Mouse (Mus musculus) liver, postnatal 0 days (tissue): ENCODE measurements around the gene Ggt1. TPM values are rescaled to one million over a fixed set of nuclear protein-coding genes. Genes with fewer than 3 reads are reported as not detected.
A peak's percentile ranks its signal among the peaks of the same experiment; 100 is the strongest.

Source experiments
- ATAC-seq: fragments of 200-750 bp; cut with Nextera tagmentation; 2 replicates; pipeline ENCODE4 v1.8.0; 2017; ENCODE audit warnings: mild to moderate bottlenecking, moderate library complexity
- DNase-seq: peaks from one replicate; pipeline ENCODE4 v3.0.0-alpha.2; 2016
- H3K27ac ChIP-seq: fragments of 300-500 bp; sonication (generic); 2 replicates; pipeline ENCODE4 v1.5.1; 2014; ENCODE audit warnings: antibody characterized with exemption, moderate library complexity, mild to moderate bottlenecking, low read depth
- H3K27me3 ChIP-seq: fragments of 300-500 bp; sonication (generic); 2 replicates; pipeline ENCODE4 v1.6.1; 2014; ENCODE audit warnings: low read length, control low read depth, mixed read lengths; ENCODE audit not compliant: insufficient read depth
- H3K36me3 ChIP-seq: fragments of 300-500 bp; sonication (generic); replicated peaks from 2 replicates; pipeline ENCODE4 v1.6.1; 2014; ENCODE audit warnings: mild to moderate bottlenecking, control low read depth, low read length, moderate library complexity, mixed read lengths; ENCODE audit not compliant: insufficient read depth
- H3K4me1 ChIP-seq: fragments of 300-500 bp; sonication (generic); 2 replicates; pipeline ENCODE4 v1.6.1; 2014; ENCODE audit warnings: antibody characterized with exemption, mild to moderate bottlenecking, control low read depth; ENCODE audit not compliant: insufficient read depth
- H3K4me2 ChIP-seq: fragments of 300-500 bp; sonication (generic); 2 replicates; pipeline ENCODE4 v1.6.1; 2014; ENCODE audit warnings: low read depth, mild to moderate bottlenecking, low read length, moderate library complexity, mixed read lengths
- H3K4me3 ChIP-seq: fragments of 300-500 bp; sonication (generic); 2 replicates; pipeline ENCODE4 v1.5.1; 2014; ENCODE audit warnings: low read depth, low read length
- H3K9ac ChIP-seq: fragments of 300-500 bp; sonication (generic); replicated peaks from 2 replicates; pipeline ENCODE4 v1.6.1; 2014; ENCODE audit warnings: mild to moderate bottlenecking, moderate library complexity
- H3K9me3 ChIP-seq: fragments of 300-500 bp; sonication (generic); 2 replicates; pipeline ENCODE4 v1.6.1; 2016; ENCODE audit warnings: mild to moderate bottlenecking, control low read depth, low read length, mixed read lengths
- CTCF ChIP-seq: sonication (generic); IDR thresholded peaks from 2 replicates; pipeline ENCODE4 v1.5.1; 2016; ENCODE audit warnings: antibody characterized with exemption, low read depth
- EP300 ChIP-seq: IDR thresholded peaks from 2 replicates; pipeline ENCODE4 v1.6.1; 2016; ENCODE audit warnings: antibody characterized with exemption, low read depth, mild to moderate bottlenecking
- WGBS: fragments of 180-500 bp; shearing (Covaris S2); extraction: QIAGEN DNeasy Blood & Tissue Kit; methylation state at CpG from one replicate; pipeline ENCODE4 v1.1.7; 2014; ENCODE audit not compliant: insufficient replicate concordance; 5-methylcytosine and 5-hydroxymethylcytosine counted together
- polyA plus RNA-seq: library from polyadenylated mRNA; unstranded; fragments of >200 nt; fragmentation: Nextera tagmentation; extraction: Ambion mirVana; gene quantifications from 2 replicates; pipeline ENCODE4 v1.2.1, GENCODE M21; 2015

Gene Ggt1
- polyA plus RNA-seq, 1 experiment from 2014 or later, result 27.4 TPM

DNA sequence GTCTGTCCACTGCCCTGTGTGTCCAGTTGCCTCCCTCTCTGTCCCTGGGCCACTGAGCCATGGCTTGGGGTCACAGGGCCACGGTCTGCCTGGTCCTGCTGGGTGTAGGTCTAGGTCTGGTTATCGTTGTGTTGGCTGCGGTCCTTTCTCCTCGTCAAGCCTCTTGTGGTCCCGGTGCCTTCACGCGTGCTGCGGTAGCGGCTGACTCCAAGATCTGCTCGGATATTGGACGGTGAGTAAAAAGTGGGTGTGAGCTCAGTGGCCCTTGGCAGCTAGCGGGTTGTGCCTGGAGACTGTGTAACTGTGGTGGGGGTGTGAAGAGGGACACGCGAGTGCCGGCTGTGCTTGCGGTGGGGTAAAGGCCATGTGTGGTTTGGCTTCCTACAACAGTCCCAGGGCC is 28.2 kb downstream of the Ggt1 start:
- Histone ChIP-seq H3K4me3 (peak overlapping the region; percentile 3; the same call in 1 of the 2 replicates), H3K4me1 (peaks cover 6% of the 10 kb centered on the region; the same call in 1 of the 2 replicates), H3K4me2 (peak overlapping the region; percentile 27), H3K9ac (no peak overlapping the region), H3K36me3 (no peaks in the 10 kb centered on the region), H3K27ac (peak overlapping the region; percentile 26; the same call in 1 of the 2 replicates), H3K9me3 (no peaks in the 10 kb centered on the region), H3K27me3 (no peaks in the 10 kb centered on the region)
- DNase-seq, result no peak
- 54% methylated on average over 16 of the region's 16 CpGs for WGBS
- no peak for ATAC-seq
- no peak for TF ChIP-seq CTCF
- TF ChIP-seq EP300, result no peak

DNA sequence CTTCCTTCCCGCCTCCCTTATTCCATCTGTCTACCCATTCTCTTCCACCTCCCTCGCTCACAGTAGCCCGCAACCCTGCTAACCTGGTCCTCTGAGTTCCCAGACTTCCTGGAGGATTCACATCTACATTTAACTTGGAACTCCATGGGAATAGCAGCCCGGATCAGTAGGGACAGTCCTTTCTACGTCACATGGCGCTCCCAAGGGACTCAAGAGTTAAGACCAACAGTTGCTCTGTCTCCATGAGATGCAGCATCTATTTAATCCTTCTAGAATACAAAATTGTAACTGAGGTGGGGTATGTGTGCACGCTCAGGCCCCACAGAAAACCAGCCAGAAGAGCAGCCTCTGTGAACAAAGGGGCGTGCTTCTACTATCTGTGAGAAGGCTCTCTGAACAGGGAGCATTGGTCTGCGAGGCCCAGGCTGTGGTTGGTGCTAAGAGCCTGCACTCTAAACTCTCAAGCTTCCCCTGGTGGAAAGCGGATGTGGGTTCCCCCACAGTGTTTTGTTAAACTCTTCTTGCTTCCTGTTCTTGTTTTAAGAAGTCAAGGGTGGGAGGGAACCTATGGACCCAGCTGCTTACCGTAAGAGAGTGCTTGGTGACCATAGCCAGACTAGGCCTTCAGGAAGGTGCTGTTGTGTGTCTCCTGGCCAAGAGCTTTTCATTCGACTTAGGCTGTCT is 29.9 kb downstream of the Ggt1 start:
- Histone ChIP-seq H3K27ac (peak overlapping the region; percentile 87), H3K4me3 (0 out of 2 replicates have a peak overlapping the region, but pooled peaks have one; percentile 0)

DNA sequence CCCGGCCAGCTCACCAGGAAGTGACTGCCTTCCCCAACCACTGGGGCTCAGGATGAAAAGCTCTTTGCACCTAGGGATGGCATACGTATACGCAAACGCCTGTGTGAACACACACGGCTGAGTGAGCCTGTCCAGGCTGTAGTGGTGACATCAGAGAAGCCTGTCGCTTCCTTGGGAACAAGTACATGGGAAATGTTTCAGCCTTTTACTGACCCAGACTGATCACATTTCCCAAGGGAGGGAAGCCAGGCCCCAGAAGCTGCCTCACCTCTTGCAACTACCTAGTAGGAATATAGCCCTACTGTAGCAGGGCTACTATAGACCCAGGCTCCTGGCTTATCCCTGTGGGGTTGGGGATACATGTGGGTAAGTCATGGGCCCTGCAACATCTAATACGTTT is 31.2 kb downstream of the Ggt1 start:
- Histone ChIP-seq H3K36me3 (no peaks in the 10 kb centered on the region), H3K4me1 (peaks cover 6% of the 10 kb centered on the region; the same call in 1 of the 2 replicates), H3K4me3 (0 out of 2 replicates have a peak overlapping the region, but pooled peaks have one; percentile 0), H3K27me3 (no peaks in the 10 kb centered on the region), H3K4me2 (peak overlapping the region; percentile 19; the same call in 1 of the 2 replicates), H3K9ac (no peak overlapping the region), H3K27ac (peak overlapping the region; percentile 87), H3K9me3 (no peaks in the 10 kb centered on the region)
- 67% methylated on average over 7 of the region's 7 CpGs for WGBS
- DNase-seq, result no peak
- no peak for TF ChIP-seq CTCF
- no peak for TF ChIP-seq EP300
- no peak for ATAC-seq

More for the DNA sequence above, 29.9 kb downstream of the Ggt1 start:
- WGBS, result 42% methylated on average over 12 of the region's 12 CpGs
- Histone ChIP-seq H3K4me2 (peak overlapping the region; percentile 50), H3K36me3 (no peaks in the 10 kb centered on the region), H3K4me1 (peaks cover 6% of the 10 kb centered on the region; the same call in 1 of the 2 replicates), H3K9me3 (no peaks in the 10 kb centered on the region), H3K9ac (peak overlapping the region; percentile 28; the same call in 1 of the 2 replicates), H3K27me3 (no peaks in the 10 kb centered on the region)
- TF ChIP-seq EP300 (peak; percentile 36; the same call in 1 of the 2 replicates), CTCF (no peak)
- peak; percentile 69 for DNase-seq
- ATAC-seq, result peak; percentile 64

DNA sequence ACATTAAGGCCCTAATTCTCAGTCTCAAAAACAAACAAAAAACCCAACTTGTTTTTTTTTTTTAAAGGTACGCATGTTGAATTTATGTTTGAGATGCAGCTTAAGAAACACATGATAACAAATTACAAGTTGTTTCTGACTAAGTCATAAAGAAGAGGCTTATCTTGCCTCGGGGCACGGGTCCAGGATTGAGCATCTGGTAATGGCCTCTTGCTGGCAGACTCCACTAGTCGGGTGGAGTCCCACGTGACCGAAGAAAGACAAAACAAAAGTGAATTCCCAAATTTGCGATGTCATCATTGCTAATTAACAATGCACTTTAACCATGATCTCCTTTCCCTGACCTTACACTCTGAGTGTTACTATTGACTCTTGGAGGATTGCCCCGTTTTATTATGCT is 34.6 kb downstream of the Ggt1 start:
- ATAC-seq (no peak), DNase-seq (no peak)
- TF ChIP-seq CTCF, result no peak

DNA sequence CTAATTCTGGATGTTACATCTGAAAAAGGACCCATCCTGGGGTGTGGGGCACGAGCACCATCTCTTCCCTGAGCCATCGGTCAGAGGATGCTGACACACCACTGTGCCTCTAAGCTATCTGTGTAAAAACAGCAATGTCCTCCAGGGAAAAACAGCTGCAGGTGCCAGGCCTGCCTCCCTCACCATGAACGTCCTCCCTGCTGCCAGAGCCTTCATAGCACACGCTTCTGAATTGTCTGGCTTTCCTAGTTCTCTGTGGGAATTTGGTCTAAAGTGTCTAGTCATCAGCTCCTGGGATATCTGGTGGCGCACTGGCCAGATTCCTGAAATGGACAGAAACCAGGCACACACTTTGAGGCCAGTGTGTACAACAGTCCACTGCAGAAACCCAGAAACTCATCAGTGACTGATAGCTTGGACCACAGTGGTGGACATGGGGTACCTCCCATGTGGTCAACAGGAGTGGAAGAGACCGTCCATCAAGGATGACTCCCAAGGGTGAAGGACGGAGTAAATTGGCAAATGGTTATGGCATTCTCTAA is 38.9 kb downstream of the Ggt1 start:
- Histone ChIP-seq H3K27me3 (no peaks in the 10 kb centered on the region), H3K4me2 (no peak overlapping the region), H3K9me3 (no peaks in the 10 kb centered on the region; the same call in 1 of the 2 replicates), H3K4me3 (no peak overlapping the region), H3K4me1 (no peaks in the 10 kb centered on the region), H3K36me3 (no peaks in the 10 kb centered on the region), H3K9ac (no peak overlapping the region), H3K27ac (no peak overlapping the region)
- DNase-seq (no peak), ATAC-seq (no peak)
- 77% methylated on average over 7 of the region's 7 CpGs for WGBS
- TF ChIP-seq CTCF (no peak), EP300 (no peak)

More for the DNA sequence above, 34.6 kb downstream of the Ggt1 start:
- Histone ChIP-seq H3K4me2 (no peak overlapping the region), H3K36me3 (no peaks in the 10 kb centered on the region), H3K9me3 (no peaks in the 10 kb centered on the region; the same call in 1 of the 2 replicates), H3K27me3 (no peaks in the 10 kb centered on the region), H3K9ac (no peak overlapping the region), H3K4me1 (peaks cover 3% of the 10 kb centered on the region; the same call in 1 of the 2 replicates), H3K27ac (no peak overlapping the region), H3K4me3 (no peak overlapping the region)
- 71% methylated on average over 8 of the region's 8 CpGs for WGBS

DNA sequence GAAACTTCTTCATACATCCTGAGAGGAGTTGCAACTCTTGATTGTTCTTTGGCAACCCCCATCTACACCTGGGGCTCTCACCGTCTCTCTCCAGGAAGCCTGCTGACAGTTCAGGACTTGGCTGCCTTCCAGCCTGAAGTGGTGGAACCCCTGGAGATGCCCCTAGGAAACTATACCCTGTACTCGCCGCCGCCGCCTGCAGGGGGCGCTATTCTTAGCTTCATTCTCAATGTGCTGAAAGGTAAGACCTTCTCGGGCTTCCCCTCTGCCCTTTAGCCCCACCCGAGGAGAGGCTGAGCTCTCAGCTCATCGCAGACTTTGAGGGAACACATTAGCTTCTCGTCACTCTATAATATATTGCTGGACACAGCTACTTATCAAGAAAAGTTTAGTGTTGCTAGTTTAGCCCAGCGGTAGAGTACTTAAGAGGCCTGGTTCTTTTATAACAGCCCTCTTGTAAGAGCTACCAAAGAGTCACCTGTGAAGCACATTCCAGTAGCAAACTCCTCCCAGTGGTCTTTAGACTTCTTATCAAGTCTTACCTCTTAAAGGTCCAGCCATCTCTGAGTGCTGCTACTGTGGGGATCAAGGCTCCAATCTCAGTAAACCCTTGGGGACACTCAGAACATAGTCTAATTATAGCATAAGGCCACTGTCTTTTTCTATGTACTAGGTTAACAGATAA is 43.9 kb downstream of the Ggt1 start:
- H3K27me3 ChIP-seq, result no peaks in the 10 kb centered on the region
- no peak overlapping the region for H3K4me2 ChIP-seq
- H3K27ac ChIP-seq, result no peak overlapping the region
- no peaks in the 10 kb centered on the region for H3K36me3 ChIP-seq
- TF ChIP-seq CTCF, result peak; percentile 58
- TF ChIP-seq EP300, result no peak
- H3K4me1 ChIP-seq, result no peaks in the 10 kb centered on the region
- H3K9me3 ChIP-seq, result no peaks in the 10 kb centered on the region
- 37% methylated on average over 11 of the region's 11 CpGs for WGBS
- no peak overlapping the region for H3K9ac ChIP-seq
- no peak overlapping the region for H3K4me3 ChIP-seq
- ATAC-seq, result no peak
- DNase-seq, result peak; percentile 39
